Mouse (Mus musculus): ENCODE data around the gene Ugt1a8.

DNA sequence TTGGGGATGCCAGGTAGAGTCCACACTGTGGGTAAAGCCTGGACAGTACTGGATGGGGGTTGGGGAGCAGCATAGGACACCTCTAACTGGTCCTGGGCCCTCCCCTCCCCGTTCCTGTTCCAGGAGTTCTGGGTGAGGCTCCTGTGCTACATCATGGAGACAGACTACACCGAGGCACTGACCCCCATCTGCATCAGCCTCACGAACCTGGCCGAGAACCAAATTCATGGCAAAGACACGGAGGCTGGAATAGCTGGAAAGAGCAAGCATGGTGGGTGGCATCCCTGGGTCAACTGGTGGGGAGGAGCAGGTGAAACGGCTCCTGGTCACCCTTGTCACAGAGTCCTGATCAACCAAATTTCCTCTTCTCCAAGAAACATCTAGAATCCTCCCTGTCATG is 151.2 kb downstream of the Ugt1a8 start:
- TF ChIP-seq TCF12 (IDR thresholded peaks at IDR 0.05; ENCODE audit: low read depth, low read length): no peak
- no peak for TF ChIP-seq CTCF (IDR thresholded peaks at IDR 0.05 in 2 of 3, conservative IDR thresholded peaks at IDR 0.05 in 1 of 3; ENCODE audit: control insufficient read depth in 1 of 3, insufficient read depth in 1 of 3, low read depth in 2 of 3, low read length in 3 of 3, poor library complexity in 1 of 3, severe bottlenecking in 1 of 3)
- TF ChIP-seq E2F4 (IDR thresholded peaks at IDR 0.05; ENCODE audit: borderline replicate concordance, low read depth, low read length): no peak
- TF ChIP-seq GATA1 (IDR thresholded peaks at IDR 0.05; ENCODE audit: low read depth, low read length): no peak
- no peak for TF ChIP-seq POLR2A (IDR thresholded peaks at IDR 0.05; ENCODE audit: control insufficient read depth in 1 of 2, insufficient read depth in 1 of 2, low read depth in 1 of 2, low read length in 2 of 2, poor library complexity in 1 of 2)
- TF ChIP-seq MXI1 (IDR thresholded peaks at IDR 0.05; ENCODE audit: low read depth, low read length): no peak
- TF ChIP-seq RCOR1 (IDR thresholded peaks at IDR 0.05; ENCODE audit: low read depth, low read length): no peak
- no peak for TF ChIP-seq ZMIZ1 (IDR thresholded peaks at IDR 0.05; ENCODE audit: low read depth, low read length)
- TF ChIP-seq CHD2 (IDR thresholded peaks at IDR 0.05; ENCODE audit: low read length): no peak
- no peak for TF ChIP-seq SMC3 (IDR thresholded peaks at IDR 0.05; ENCODE audit: low read depth, low read length)
- no peak for TF ChIP-seq EP300 (IDR thresholded peaks at IDR 0.05; ENCODE audit: low read depth in 1 of 2, low read length in 2 of 2)

Data from MEL (cell line).